Mouse (Mus musculus): ENCODE measurements around the gene Rbfox1.

DNA sequence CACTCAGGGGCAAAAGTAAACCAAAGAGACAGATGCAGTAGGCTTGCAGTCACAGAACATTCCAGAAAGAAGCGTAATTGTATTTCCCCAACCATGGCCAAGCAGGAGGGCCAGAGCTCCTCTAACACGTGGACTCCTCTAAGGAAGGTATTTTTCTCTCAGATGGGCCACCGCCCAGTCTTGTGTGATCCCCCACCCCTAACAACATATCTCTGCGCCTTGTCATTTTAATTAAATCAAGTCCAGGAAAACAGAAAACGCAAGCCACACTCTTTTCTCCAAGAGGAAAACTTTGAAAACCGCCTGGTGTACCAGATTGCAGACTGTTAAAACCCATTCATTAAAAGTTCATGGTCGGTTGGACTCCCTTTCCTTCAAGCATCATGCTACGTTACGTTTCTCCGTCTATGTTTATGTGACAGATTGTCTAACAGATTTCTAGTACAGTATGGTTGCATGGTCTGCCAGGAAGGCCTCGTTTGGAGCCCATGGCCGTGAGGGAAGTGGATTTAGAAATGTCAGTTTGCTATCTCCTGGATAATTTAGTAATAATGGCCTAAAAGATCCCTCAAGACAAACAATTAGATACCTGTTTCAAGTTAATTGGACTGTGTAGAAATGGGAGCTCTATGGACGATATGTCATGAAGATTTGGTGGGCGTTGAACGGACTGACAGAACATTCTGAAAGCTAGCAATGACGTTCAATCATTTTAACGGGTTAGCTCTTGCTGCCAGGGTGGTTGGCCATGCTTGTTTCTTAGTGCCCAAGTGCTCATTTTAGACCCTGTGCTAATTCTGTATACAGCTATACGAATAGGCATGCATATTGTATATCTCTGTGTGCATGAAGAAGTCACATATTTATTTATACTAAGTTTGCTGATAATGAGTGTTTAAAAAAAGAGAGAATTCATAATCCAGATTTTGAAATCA is 425.9 kb downstream of the Rbfox1 start:
- TF ChIP-seq CTCF (IDR thresholded peaks at IDR 0.05; ENCODE audit: low read depth, low read length) (no peak), POLR2A (IDR thresholded peaks at IDR 0.05; ENCODE audit: extremely low read depth, insufficient read depth, low read length) (no peak)
